Mouse (Mus musculus) heart, embryonic 15.5 days (tissue): ENCODE results near the gene Pvrig. TPM values are rescaled to one million over a fixed set of nuclear protein-coding genes. Genes with fewer than 3 reads are reported as not detected.
"Not testable (repeated sequence)": the region's sequence is repeated elsewhere in the genome, so short reads cannot be mapped to it uniquely, and the experiment has no call there.

Experiments
- ATAC-seq: fragments of 200-750 bp; cut with Nextera tagmentation; replicated peaks from 2 replicates; pipeline ENCODE4 v1.8.0; 2017; ENCODE audit warnings: low read depth, moderate TSS enrichment; ENCODE audit not compliant: insufficient number of reproducible peaks, insufficient read depth, low FRiP score
- H3K27ac ChIP-seq: fragments of 300-500 bp; sonication (generic); 2 replicates; pipeline ENCODE4 v1.5.1; 2015; ENCODE audit warnings: mild to moderate bottlenecking, inconsistent platforms
- H3K27me3 ChIP-seq: fragments of 300-500 bp; sonication (generic); 2 replicates; pipeline ENCODE4 v1.6.1; 2015; ENCODE audit warnings: inconsistent platforms
- H3K36me3 ChIP-seq: fragments of 300-500 bp; sonication (generic); 2 replicates; pipeline ENCODE4 v1.6.1; 2015; ENCODE audit warnings: mild to moderate bottlenecking, inconsistent platforms
- H3K4me1 ChIP-seq: fragments of 300-500 bp; sonication (generic); replicated peaks from 2 replicates; pipeline ENCODE4 v1.6.1; 2015; ENCODE audit warnings: inconsistent platforms
- H3K4me2 ChIP-seq: fragments of 300-500 bp; sonication (generic); 2 replicates; pipeline ENCODE4 v1.6.1; 2015; ENCODE audit warnings: inconsistent platforms, mild to moderate bottlenecking, moderate library complexity
- H3K4me3 ChIP-seq: fragments of 300-500 bp; sonication (generic); 2 replicates; pipeline ENCODE4 v1.5.1; 2015; ENCODE audit warnings: mild to moderate bottlenecking, inconsistent platforms
- H3K9ac ChIP-seq: fragments of 300-500 bp; sonication (generic); 2 replicates; pipeline ENCODE4 v1.6.1; 2015; ENCODE audit warnings: mild to moderate bottlenecking, inconsistent platforms
- H3K9me3 ChIP-seq: fragments of 300-500 bp; sonication (generic); replicated peaks from 2 replicates; pipeline ENCODE4 v1.6.1; 2016; ENCODE audit warnings: inconsistent platforms
- WGBS: fragments of 180-500 bp; shearing (Covaris S2); methylation state at CpG from one replicate; pipeline ENCODE4 v1.1.7; 2015; ENCODE audit warnings: mixed read lengths; 5-methylcytosine and 5-hydroxymethylcytosine counted together
- polyA plus RNA-seq: library from polyadenylated mRNA; unstranded; fragments of >200 nt; fragmentation: Nextera tagmentation; extraction: Ambion mirVana; gene quantifications from 2 replicates; pipeline ENCODE4 v1.2.1, GENCODE M21; 2015

The Pvrig gene
- 0.11 and 0.30 TPM in 2 replicates for polyA plus RNA-seq

DNA sequence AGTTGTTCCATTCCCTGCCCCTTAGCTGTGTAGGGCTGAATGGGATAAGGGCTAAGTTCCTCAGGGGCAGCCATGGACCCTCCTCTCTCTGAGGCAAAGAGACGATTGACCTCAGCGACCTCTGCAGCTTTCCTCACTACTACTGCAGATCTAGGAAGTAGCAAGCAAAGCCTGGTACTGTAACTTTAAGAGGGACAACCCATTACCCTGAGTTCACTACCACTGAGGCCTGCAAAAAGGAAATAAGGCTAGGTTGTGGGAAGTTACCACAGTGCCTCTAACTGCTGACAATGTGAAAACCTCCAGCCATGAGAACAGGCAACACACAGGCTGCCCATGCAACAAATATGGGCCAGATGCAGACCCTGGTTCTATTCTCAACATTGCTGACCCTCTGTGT lies at the start of gene Pvrig:
TSS of gene Pvrig (plus strand) at position 301 of the 400 bp plus-strand sequence.
- no peaks in the 10 kb centered on the region for H3K4me1 ChIP-seq
- no peak within 1 kb of the TSS for H3K9ac ChIP-seq
- no peak within 1 kb of the TSS for H3K4me3 ChIP-seq
- no peak within 1 kb of the TSS for H3K27ac ChIP-seq
- no peak within 1 kb of the TSS for H3K4me2 ChIP-seq
- no peaks in the 10 kb centered on the region for H3K27me3 ChIP-seq
- WGBS: 63% methylated on average over 2 of the region's 2 CpGs
- no peak for ATAC-seq
- H3K36me3 ChIP-seq: no peaks in the 10 kb centered on the region
- H3K9me3 ChIP-seq: no peaks in the 10 kb centered on the region

DNA sequence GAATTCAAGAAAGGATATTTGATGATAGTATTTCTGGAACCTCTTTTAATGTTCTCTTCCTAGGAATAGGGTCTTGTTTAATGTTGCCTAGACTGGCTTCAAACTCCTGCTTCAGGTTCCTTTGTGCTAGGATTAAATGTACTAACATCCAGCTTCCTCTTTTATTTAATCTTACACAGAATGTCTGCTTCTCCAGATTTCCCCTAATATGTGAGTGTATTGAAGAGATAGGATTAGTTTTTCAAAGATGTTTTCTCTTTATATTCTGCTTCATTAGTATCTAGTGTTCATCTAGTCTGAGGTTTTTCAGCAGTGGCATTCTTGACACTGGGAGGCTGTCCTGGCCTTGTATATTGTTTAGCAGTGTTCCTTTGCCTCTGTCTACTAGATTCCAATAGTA lies 47.6 kb upstream of the Pvrig start:
- Histone ChIP-seq H3K27me3 (no peaks in the 10 kb centered on the region), H3K36me3 (no peaks in the 10 kb centered on the region), H3K4me1 (no peaks in the 10 kb centered on the region), H3K9me3 (no peaks in the 10 kb centered on the region), H3K4me3 (no peak overlapping the region), H3K9ac (no peak overlapping the region), H3K27ac (no peak overlapping the region), H3K4me2 (no peak overlapping the region)
- ATAC-seq: no peak

DNA sequence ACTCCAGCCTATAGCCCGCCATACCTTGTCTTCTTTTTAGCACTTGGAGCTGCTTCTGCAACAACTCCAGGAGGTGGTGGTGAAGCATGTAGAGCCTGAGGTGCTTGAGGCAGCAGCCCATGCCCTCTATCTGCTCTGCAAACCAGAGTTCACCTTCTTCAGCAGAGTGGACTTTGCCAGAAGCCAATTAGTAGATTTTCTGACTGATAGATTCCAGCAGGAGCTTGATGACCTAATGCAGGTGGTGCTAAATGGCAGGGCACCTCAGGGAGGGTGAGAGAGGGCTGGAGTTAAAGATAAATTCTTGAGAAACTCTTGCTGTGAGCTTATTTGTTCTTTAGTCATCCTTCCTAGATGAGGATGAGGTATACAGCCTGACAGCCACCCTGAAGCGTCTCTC lies 42.1 kb upstream of the Pvrig start:
- no peak for ATAC-seq
- Histone ChIP-seq H3K4me1 (no peaks in the 10 kb centered on the region), H3K9me3 (no peaks in the 10 kb centered on the region), H3K9ac (no peak overlapping the region), H3K4me2 (no peak overlapping the region), H3K27me3 (no peaks in the 10 kb centered on the region), H3K36me3 (no peaks in the 10 kb centered on the region), H3K27ac (no peak overlapping the region), H3K4me3 (no peak overlapping the region)
- 65% methylated on average over 2 of the region's 2 CpGs for WGBS

DNA sequence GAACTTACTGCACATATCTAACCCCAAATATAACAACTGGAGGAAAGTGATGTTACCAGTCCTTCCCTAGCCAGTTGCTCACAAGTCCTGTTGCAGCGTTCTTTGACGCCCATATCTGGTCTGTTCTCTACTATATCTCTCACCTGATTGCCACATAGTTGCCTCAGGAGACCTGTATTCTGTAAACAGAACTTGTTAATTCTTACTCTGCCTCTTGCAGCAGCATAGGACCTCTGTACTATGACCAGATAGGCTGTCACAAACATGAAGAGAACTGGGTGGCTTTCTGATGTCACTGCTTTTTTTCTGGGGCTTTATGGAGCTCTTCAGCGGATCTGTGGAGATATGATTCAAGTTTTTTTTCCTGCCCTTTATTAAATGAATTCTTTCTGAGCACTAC lies 29.0 kb upstream of the Pvrig start:
- Histone ChIP-seq H3K9ac (no peak overlapping the region), H3K4me2 (no peak overlapping the region), H3K27ac (no peak overlapping the region), H3K9me3 (no peaks in the 10 kb centered on the region), H3K4me1 (no peaks in the 10 kb centered on the region), H3K4me3 (no peak overlapping the region), H3K27me3 (no peaks in the 10 kb centered on the region), H3K36me3 (no peaks in the 10 kb centered on the region)
- WGBS: 83% methylated on average over 3 of the region's 3 CpGs
- ATAC-seq: no peak

DNA sequence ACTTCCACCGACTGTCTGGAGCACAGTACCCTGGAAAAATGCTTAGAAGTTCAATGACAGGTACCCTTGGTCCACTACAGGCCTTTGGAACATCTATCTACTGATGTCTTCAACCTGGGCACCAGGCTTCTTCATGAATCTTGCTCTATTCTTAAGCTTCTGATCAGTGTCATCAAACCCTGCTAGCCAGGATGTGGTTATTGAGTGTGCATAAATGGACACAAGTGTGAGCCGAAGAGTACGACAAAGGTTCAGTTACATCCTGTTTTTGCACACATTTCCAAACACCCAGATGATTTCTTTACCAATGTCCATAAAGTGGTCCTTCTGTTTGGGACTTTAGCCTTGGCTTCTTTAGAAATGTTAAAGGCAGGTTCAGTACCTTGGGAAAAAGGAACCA lies 1.5 kb downstream of the Pvrig start:
- 79% methylated on average over 3 of the region's 3 CpGs for WGBS
- no peak overlapping the region for H3K4me3 ChIP-seq
- no peak overlapping the region for H3K4me2 ChIP-seq
- no peak overlapping the region for H3K27ac ChIP-seq
- H3K9ac ChIP-seq: no peak overlapping the region
- H3K9me3 ChIP-seq: no peaks in the 10 kb centered on the region
- H3K36me3 ChIP-seq: no peaks in the 10 kb centered on the region
- H3K27me3 ChIP-seq: no peaks in the 10 kb centered on the region
- no peak for ATAC-seq
- no peaks in the 10 kb centered on the region for H3K4me1 ChIP-seq

DNA sequence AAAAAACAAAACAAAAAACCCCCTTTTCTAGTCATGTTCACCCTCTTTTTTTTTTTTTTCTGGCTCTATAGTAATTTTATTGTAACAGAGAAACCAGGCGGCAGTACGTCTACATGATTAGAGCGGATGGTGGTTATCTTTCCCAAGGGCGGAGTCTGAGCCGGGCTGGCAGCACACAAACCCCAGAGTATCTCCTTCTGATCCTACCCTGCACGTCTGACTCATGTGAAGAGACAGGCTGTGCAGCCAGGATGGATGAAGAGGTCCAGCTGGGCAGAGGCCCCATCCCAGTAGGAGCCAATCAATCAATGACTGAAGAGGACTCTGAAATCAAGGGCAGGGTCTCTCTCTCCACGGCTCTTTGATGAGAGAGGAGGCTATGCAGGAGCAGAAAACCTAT lies 21.4 kb downstream of the Pvrig start:
- 61% methylated on average over 6 of the region's 7 CpGs for whole genome bisulfite sequencing
- H3K27ac ChIP-seq, H3K27me3 ChIP-seq, H3K4me1 ChIP-seq, H3K4me2 ChIP-seq, H3K4me3 ChIP-seq, H3K36me3 ChIP-seq, ATAC-seq, H3K9ac ChIP-seq, H3K9me3 ChIP-seq: not testable (repeated sequence)

DNA sequence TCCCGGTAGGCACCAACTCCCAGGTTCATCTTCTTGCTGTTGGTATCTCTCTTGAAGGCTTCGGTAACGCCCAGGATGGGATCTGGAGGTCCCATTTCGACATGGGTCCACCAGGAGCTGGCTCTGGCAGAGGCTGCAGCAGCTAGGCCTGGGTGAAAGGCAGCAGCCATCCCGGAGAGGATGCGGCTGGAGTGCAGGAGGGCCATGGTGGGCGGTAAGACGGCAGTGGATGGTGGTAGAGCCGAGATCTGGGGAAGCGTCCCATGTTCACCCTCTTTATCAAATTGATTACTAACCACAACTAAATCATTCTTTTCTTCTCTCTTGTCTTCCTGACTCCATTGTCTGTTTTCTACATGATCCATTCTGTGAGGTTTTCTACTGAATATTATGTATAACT lies 23.6 kb downstream of the Pvrig start:
- ATAC-seq, H3K27me3 ChIP-seq, H3K4me2 ChIP-seq, H3K9me3 ChIP-seq, H3K36me3 ChIP-seq, H3K4me3 ChIP-seq, H3K4me1 ChIP-seq, H3K27ac ChIP-seq, H3K9ac ChIP-seq: not testable (repeated sequence)
- 87% methylated on average over 10 of the region's 10 CpGs for WGBS

Other genes starting within 250 kb of the Pvrig start
- gene Zscan21, start 225.1 kb upstream of the Pvrig start, polyA plus RNA-seq: 31.2 and 45.8 TPM in 2 replicates
- gene Zfp113, start 186.2 kb upstream of the Pvrig start, polyA plus RNA-seq: 10.5 and 14.3 TPM in 2 replicates
- 231 and 274 TPM in 2 replicates for gene Cops6, start 180.9 kb upstream of the Pvrig start, polyA plus RNA-seq
- gene Ap4m1, start 170.0 kb upstream of the Pvrig start, polyA plus RNA-seq: 10.4 and 13.9 TPM in 2 replicates
- 91.8 and 123 TPM in 2 replicates for gene Mcm7, start 169.5 kb upstream of the Pvrig start, polyA plus RNA-seq
- gene Taf6, start 154.5 kb upstream of the Pvrig start, polyA plus RNA-seq: 54.4 and 61.7 TPM in 2 replicates
- gene Cnpy4, start 154.5 kb upstream of the Pvrig start, polyA plus RNA-seq: 18.8 and 27.3 TPM in 2 replicates
- 5.1 and 6.7 TPM in 2 replicates for gene Mblac1, start 147.6 kb upstream of the Pvrig start, polyA plus RNA-seq
- not detected in 2 replicates for gene Nxpe5, start 116.1 kb upstream of the Pvrig start, polyA plus RNA-seq
- gene Lamtor4, start 86.5 kb upstream of the Pvrig start, polyA plus RNA-seq: 78.6 and 81.2 TPM in 2 replicates
- gene BC037034, start 77.9 kb upstream of the Pvrig start, polyA plus RNA-seq: 2.9 and 4.7 TPM in 2 replicates
- gene Gal3st4, start 69.1 kb upstream of the Pvrig start, polyA plus RNA-seq: 0.59 and 0.76 TPM in 2 replicates
- 0.10 TPM in 1 of 2 replicates, not detected in the other for gene Gm43720, start 62.0 kb upstream of the Pvrig start, polyA plus RNA-seq
- gene Gpc2, start 62.0 kb upstream of the Pvrig start, polyA plus RNA-seq: 6.3 and 8.6 TPM in 2 replicates
- gene Stag3, start 61.7 kb upstream of the Pvrig start, polyA plus RNA-seq: 1.4 and 2.5 TPM in 2 replicates
- 19.4 and 20.1 TPM in 2 replicates for gene Zfp157, start 99.5 kb downstream of the Pvrig start, polyA plus RNA-seq
- gene 1700123K08Rik, start 222.8 kb downstream of the Pvrig start, polyA plus RNA-seq: not detected in 2 replicates